Mouse (Mus musculus) intestine, embryonic 15.5 days (tissue): ENCODE results near the gene Trnp1. TPM values are rescaled to one million over a fixed set of nuclear protein-coding genes. Genes with fewer than 3 reads are reported as not detected.
"Not testable (repeated sequence)": the region's sequence is repeated elsewhere in the genome, so short reads cannot be mapped to it uniquely, and the experiment has no call there.

Experiments used
- ATAC-seq: fragments of 200-750 bp; cut with Nextera tagmentation; 2 replicates; pipeline ENCODE4 v1.8.0; 2017; ENCODE audit warnings: moderate TSS enrichment, moderate library complexity
- H3K27ac ChIP-seq: fragments of 300-500 bp; sonication (generic); 2 replicates; pipeline ENCODE4 v1.5.1; 2015; ENCODE audit warnings: mild to moderate bottlenecking, inconsistent platforms
- H3K27me3 ChIP-seq: fragments of 300-500 bp; sonication (generic); replicated peaks from 2 replicates; pipeline ENCODE4 v1.6.1; 2015; ENCODE audit warnings: inconsistent platforms
- H3K36me3 ChIP-seq: fragments of 300-500 bp; sonication (generic); 2 replicates; pipeline ENCODE4 v1.6.1; 2015; ENCODE audit warnings: inconsistent platforms
- H3K4me1 ChIP-seq: fragments of 300-500 bp; sonication (generic); replicated peaks from 2 replicates; pipeline ENCODE4 v1.6.1; 2015; ENCODE audit warnings: inconsistent platforms
- H3K4me2 ChIP-seq: fragments of 300-500 bp; sonication (generic); replicated peaks from 2 replicates; pipeline ENCODE4 v1.6.1; 2015; ENCODE audit warnings: mild to moderate bottlenecking, inconsistent platforms
- H3K4me3 ChIP-seq: fragments of 300-500 bp; sonication (generic); replicated peaks from 2 replicates; pipeline ENCODE4 v1.5.1; 2015; ENCODE audit warnings: inconsistent platforms
- H3K9ac ChIP-seq: fragments of 300-500 bp; sonication (generic); 2 replicates; pipeline ENCODE4 v1.6.1; 2015; ENCODE audit warnings: inconsistent platforms
- H3K9me3 ChIP-seq: fragments of 300-500 bp; sonication (generic); 2 replicates; pipeline ENCODE4 v1.6.1; 2016; ENCODE audit warnings: inconsistent platforms
- WGBS: fragments of 180-500 bp; shearing (Covaris S2); methylation state at CpG from one replicate; pipeline ENCODE4 v1.1.7; 2015; 5-methylcytosine and 5-hydroxymethylcytosine counted together
- polyA plus RNA-seq: library from polyadenylated mRNA; unstranded; fragments of >200 nt; fragmentation: Nextera tagmentation; extraction: Ambion mirVana; gene quantifications from 2 replicates; pipeline ENCODE4 v1.2.1, GENCODE M21; 2015

Trnp1 gene
- 1.6 and 1.7 TPM in 2 replicates for polyA plus RNA-seq

DNA sequence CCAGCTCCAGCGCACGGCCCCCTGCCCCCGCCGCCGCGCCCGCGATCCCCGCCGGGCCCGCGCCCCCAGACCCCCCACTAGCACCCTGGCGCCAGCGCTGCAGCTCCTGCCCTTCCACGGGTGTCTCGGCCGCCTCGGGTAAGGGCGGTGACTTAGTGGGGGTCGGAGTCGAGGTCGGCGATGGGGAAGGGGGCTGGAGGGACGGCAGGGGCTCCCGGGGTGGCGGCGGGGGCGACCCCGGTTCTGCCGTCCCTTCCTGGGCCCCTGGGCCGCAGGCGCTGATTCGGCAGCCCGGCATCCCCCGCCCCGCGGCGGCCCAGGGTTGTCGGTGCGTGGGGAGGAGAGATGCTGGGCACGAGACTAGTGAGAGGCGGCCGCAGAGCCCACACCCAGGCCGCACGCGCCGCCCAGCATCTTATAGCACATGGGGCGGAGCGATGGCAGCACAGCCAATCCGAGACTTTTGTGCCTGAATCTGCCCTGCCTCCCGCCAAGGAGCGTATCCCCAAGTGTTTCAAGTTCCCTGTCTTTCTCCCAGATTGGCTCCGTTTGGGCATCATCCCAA is at the start of gene Trnp1:
Trnp1 (minus strand) TSS at position 391 of the 565 bp plus-strand sequence.
- Histone ChIP-seq H3K9me3 (no peaks in the 10 kb centered on the region), H3K4me1 (peaks cover 24% of the 10 kb centered on the region), H3K4me2 (peak within 1 kb of the TSS; percentile 96), H3K27me3 (peaks cover 68% of the 10 kb centered on the region), H3K4me3 (peak within 1 kb of the TSS; percentile 53), H3K36me3 (no peaks in the 10 kb centered on the region), H3K27ac (no peak within 1 kb of the TSS), H3K9ac (peak within 1 kb of the TSS; percentile 46)
- under 1% methylated on average over 46 of the region's 53 CpGs for WGBS
- peak; percentile 90 for ATAC-seq

GRCm38 (mm10) chr4:133545272-133546231 is 47.2 kb upstream of the Trnp1 start, which contains the start of gene Nudc:
TSS of gene Nudc (minus strand) at chr4:133545996.
- Histone ChIP-seq H3K4me1 (peaks cover 10% of the 10 kb centered on the region), H3K9me3 (no peaks in the 10 kb centered on the region), H3K4me3 (peak within 1 kb of the TSS; percentile 97), H3K36me3 (peaks cover 11% of the 10 kb centered on the region), H3K27me3 (no peaks in the 10 kb centered on the region), H3K4me2 (peak within 1 kb of the TSS; percentile 63), H3K27ac (peak within 1 kb of the TSS; percentile 79), H3K9ac (peak within 1 kb of the TSS; percentile 93)
- WGBS, result under 1% methylated on average over 77 of the region's 77 CpGs
- ATAC-seq, result peak; percentile 99

DNA sequence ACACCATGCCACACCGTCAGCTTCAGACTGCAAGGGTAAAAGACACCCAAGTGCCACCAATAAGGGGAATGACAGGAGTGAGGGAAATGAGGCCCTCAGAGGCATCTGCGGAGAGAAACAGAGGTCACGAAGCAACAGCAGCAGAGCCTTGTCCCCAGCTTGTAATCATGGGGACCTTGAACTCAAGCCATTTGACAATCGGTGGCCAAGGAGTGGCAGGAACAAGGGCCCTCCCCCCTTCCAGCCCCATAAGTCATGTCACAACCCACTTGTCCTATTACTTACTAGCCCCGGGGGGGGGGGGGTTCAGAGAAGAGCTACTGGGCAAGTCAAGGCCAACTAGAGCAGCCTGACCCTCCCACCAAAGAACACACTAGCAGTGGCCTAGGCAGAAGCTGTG is 38.3 kb upstream of the Trnp1 start:
- Histone ChIP-seq H3K27ac (peak overlapping the region; percentile 41; the same call in 1 of the 2 replicates), H3K4me1 (no peaks in the 10 kb centered on the region), H3K9ac (no peak overlapping the region), H3K9me3 (no peaks in the 10 kb centered on the region), H3K4me3 (no peak overlapping the region), H3K4me2 (no peak overlapping the region), H3K36me3 (peaks cover 48% of the 10 kb centered on the region), H3K27me3 (no peaks in the 10 kb centered on the region)
- no peak for ATAC-seq
- WGBS, result 71% methylated on average over 5 of the region's 5 CpGs

GRCm38 (mm10) chr4:133536081-133536480 is 37.7 kb upstream of the Trnp1 start:
- WGBS, result 85% methylated on average over 3 of the region's 3 CpGs
- no peak for ATAC-seq

GRCm38 (mm10) chr4:133532777-133533176 is 34.4 kb upstream of the Trnp1 start:
- WGBS, result 78% methylated on average over 3 of the region's 3 CpGs
- Histone ChIP-seq H3K9me3 (no peaks in the 10 kb centered on the region), H3K27me3 (no peaks in the 10 kb centered on the region), H3K27ac (no peak overlapping the region), H3K4me3 (no peak overlapping the region), H3K4me2 (no peak overlapping the region), H3K9ac (no peak overlapping the region), H3K4me1 (0 out of 2 replicates have a peak, but pooled peaks cover 6% of the 10 kb centered on the region), H3K36me3 (peaks cover 40% of the 10 kb centered on the region)
- no peak for ATAC-seq

More at GRCm38 (mm10) chr4:133536081-133536480, 37.7 kb upstream of the Trnp1 start:
- H3K9me3 ChIP-seq, result no peaks in the 10 kb centered on the region
- H3K4me3 ChIP-seq, result no peak overlapping the region
- H3K27ac ChIP-seq, result peak overlapping the region; percentile 41; the same call in 1 of the 2 replicates
- no peaks in the 10 kb centered on the region for H3K4me1 ChIP-seq
- peaks cover 50% of the 10 kb centered on the region for H3K36me3 ChIP-seq
- H3K27me3 ChIP-seq, result no peaks in the 10 kb centered on the region
- H3K9ac ChIP-seq, result no peak overlapping the region
- H3K4me2 ChIP-seq, result no peak overlapping the region

GRCm38 (mm10) chr4:133527788-133528187 is 29.4 kb upstream of the Trnp1 start:
- H3K9ac ChIP-seq, result no peak overlapping the region
- peaks cover 22% of the 10 kb centered on the region for H3K36me3 ChIP-seq
- H3K4me2 ChIP-seq, result peak overlapping the region; percentile 40
- no peak overlapping the region; the same call in 1 of the 2 replicates for H3K4me3 ChIP-seq
- ATAC-seq, result peak; percentile 81
- H3K4me1 ChIP-seq, result 0 out of 2 replicates have a peak, but pooled peaks cover 7% of the 10 kb centered on the region
- 64% methylated on average over 16 of the region's 16 CpGs for WGBS
- H3K27ac ChIP-seq, result 0 out of 2 replicates have a peak overlapping the region, but pooled peaks have one; percentile 17
- H3K27me3 ChIP-seq, result no peaks in the 10 kb centered on the region
- H3K9me3 ChIP-seq, result no peaks in the 10 kb centered on the region

DNA sequence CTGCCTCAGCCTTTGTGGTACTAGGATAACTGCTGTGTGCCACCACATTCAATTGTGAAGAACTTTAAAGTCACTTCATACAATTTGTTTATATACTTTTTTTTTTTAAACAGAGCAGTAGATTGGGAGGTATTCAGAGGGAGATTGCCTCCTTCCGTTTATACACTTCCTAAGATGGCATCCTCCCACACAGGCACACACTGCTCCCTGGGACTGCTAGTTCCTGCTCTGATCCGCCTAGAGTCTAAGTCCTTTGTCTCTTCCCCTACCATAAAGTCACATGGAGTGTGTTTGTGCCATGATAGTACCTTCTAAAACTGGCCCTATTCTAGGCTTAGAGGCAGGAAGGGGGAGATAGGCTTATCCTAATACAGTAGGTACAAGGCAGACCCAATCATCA is 23.2 kb upstream of the Trnp1 start:
- H3K27me3 ChIP-seq, result peaks cover 25% of the 10 kb centered on the region
- H3K4me2 ChIP-seq, result no peak overlapping the region
- 57% methylated on average over 2 of the region's 2 CpGs for WGBS
- H3K9ac ChIP-seq, result no peak overlapping the region
- no peak overlapping the region for H3K27ac ChIP-seq
- no peaks in the 10 kb centered on the region for H3K36me3 ChIP-seq
- H3K4me1 ChIP-seq, result 0 out of 2 replicates have a peak, but pooled peaks cover 4% of the 10 kb centered on the region
- H3K9me3 ChIP-seq, result no peaks in the 10 kb centered on the region
- ATAC-seq, result no peak
- H3K4me3 ChIP-seq, result no peak overlapping the region

GRCm38 (mm10) chr4:133519369-133519665 is 21.0 kb upstream of the Trnp1 start:
- ATAC-seq, result peak; percentile 73
- peak overlapping the region; percentile 67 for H3K9ac ChIP-seq
- peak overlapping the region; percentile 57 for H3K4me3 ChIP-seq
- peak overlapping the region; percentile 70 for H3K27ac ChIP-seq
- 0 out of 2 replicates have a peak, but pooled peaks cover 4% of the 10 kb centered on the region for H3K4me1 ChIP-seq
- H3K9me3 ChIP-seq, result no peaks in the 10 kb centered on the region
- H3K4me2 ChIP-seq, result peak overlapping the region; percentile 62
- peaks cover 25% of the 10 kb centered on the region for H3K27me3 ChIP-seq
- H3K36me3 ChIP-seq, result no peaks in the 10 kb centered on the region
- WGBS, result 7% methylated on average over 24 of the region's 25 CpGs

DNA sequence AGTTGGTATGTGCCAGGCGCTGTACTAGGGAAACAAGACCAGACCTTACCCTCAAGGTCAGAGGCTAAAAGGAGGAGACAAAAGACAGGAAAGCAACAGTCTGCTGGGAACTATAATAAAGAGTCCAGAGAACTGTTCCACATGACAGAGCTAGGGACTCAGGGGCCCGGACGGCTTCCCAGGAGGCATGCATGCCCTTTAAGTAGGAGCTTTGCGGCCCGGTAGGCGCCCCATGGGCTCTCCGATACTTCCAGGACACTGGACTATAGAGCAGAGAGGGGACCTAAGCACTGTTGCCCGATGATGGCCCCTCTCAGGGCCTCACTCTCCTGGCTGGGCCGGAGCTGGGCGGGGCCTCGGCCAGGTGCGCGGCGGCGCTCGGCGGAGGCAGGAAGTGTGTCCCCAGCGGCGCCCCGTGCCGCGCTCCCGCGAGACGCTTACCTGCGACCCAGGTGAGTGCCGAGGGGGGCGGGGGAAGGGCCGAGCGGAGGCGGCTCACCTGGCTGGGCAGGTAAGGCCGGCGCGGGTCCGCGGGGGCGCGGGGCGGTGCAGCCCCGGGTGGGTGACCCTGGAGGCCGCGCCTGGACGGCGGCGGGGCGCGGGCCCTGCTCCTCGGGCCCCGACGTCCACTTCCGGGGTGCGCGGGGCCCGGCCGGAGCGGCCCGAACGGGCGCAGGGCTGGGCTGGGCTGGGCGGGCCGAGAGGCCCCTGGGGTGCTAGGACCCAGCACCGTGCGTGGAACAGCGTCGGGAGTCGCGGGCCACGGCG is 20.4 kb upstream of the Trnp1 start, which contains the start of gene Kdf1:
Kdf1 (plus strand) TSS at position 363 of the 768 bp plus-strand sequence.
- Histone ChIP-seq H3K27me3 (peaks cover 25% of the 10 kb centered on the region), H3K4me2 (peak within 1 kb of the TSS; percentile 62), H3K36me3 (no peaks in the 10 kb centered on the region), H3K9me3 (no peaks in the 10 kb centered on the region), H3K9ac (peak within 1 kb of the TSS; percentile 67), H3K27ac (peak within 1 kb of the TSS; percentile 72), H3K4me3 (peak within 1 kb of the TSS; percentile 57), H3K4me1 (0 out of 2 replicates have a peak, but pooled peaks cover 4% of the 10 kb centered on the region)
- 3% methylated on average over 55 of the region's 69 CpGs for WGBS
- peak; percentile 96 for ATAC-seq

- H3K9ac ChIP-seq, result no peak overlapping the region
Measured at GRCm38 (mm10) chr4:133512972-133513371, 14.6 kb upstream of the Trnp1 start.

DNA sequence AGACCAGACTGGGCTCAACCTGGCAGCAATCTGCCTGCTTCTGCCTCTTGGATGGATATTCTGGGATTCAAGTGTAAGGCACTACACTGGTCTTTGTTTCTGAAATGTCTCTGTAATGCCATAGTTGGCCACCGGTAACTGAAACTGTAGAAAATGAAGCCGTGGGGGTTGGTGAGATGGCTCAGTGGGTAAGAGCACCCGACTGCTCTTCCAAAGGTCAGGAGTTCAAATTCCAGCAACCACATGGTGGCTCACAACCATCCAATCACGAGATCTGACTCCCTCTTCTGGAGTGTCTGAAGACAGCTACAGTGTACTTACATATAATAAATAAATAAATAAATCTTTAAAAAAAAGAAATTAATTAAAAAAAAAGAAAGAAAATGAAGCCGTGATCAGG is 14.2 kb upstream of the Trnp1 start:
- H3K27ac ChIP-seq, H3K36me3 ChIP-seq: not testable (repeated sequence)

More at GRCm38 (mm10) chr4:133512972-133513371, 14.6 kb upstream of the Trnp1 start:
- WGBS, result 14% methylated on average over 8 of the region's 8 CpGs
- Histone ChIP-seq H3K4me3 (no peak overlapping the region), H3K9me3 (no peaks in the 10 kb centered on the region), H3K27ac (no peak overlapping the region), H3K4me1 (no peaks in the 10 kb centered on the region), H3K4me2 (no peak overlapping the region), H3K27me3 (peaks cover 3% of the 10 kb centered on the region), H3K36me3 (no peaks in the 10 kb centered on the region)
- peak; percentile 79 for ATAC-seq

More for the DNA sequence above, 14.2 kb upstream of the Trnp1 start:
- H3K9me3 ChIP-seq, H3K4me1 ChIP-seq, H3K4me3 ChIP-seq, ATAC-seq, H3K27me3 ChIP-seq, H3K9ac ChIP-seq, H3K4me2 ChIP-seq: not testable (repeated sequence)
- WGBS, result 50% methylated on average over 5 of the region's 5 CpGs
